Comparison of ENCODE assay signal across 8 mouse cellular contexts in genomic region chr8:120489142-120489754, GRCm38 (mm10).
DNase-seq lines count a peak whose midpoint lies in the region; ATAC-seq and TF ChIP-seq lines count a peak whose summit lies in the region.

No protein-coding gene starts in this region.

- peaks cover 10% of the 10 kb centered on the region; the same call in 1 of the 2 replicates for H3K4me1 ChIP-seq in embryonic fibroblast, embryonic 13.5 days (ENCODE audit: control insufficient read depth, insufficient read depth, low read length)
- H3K4me1 ChIP-seq in limb, embryonic 11.5 days (ENCODE audit: control insufficient read depth, insufficient read depth, low read length) = peaks cover 81% of the 10 kb centered on the region
- peaks cover 74% of the 10 kb centered on the region for H3K4me1 ChIP-seq in midbrain, embryonic 11.5 days (ENCODE audit: control insufficient read depth, insufficient read depth, low read length)

- H3K27me3 ChIP-seq in limb, embryonic 11.5 days (ENCODE audit: control insufficient read depth, insufficient read depth, low read length) = no peaks in the 10 kb centered on the region; the same call in none of the 2 replicates
- peaks cover 28% of the 10 kb centered on the region for H3K27me3 ChIP-seq in midbrain, embryonic 11.5 days (ENCODE audit: control insufficient read depth, insufficient read depth, low read length)

- peak overlapping the region; percentile 82 for H3K4me3 ChIP-seq in embryonic fibroblast, embryonic 13.5 days (ENCODE audit: insufficient read depth, low read length)
- peak overlapping the region; percentile 71 for H3K4me3 ChIP-seq in limb, embryonic 11.5 days (ENCODE audit: low read depth, low read length)
- peak overlapping the region; percentile 85 for H3K4me3 ChIP-seq in midbrain, embryonic 11.5 days (ENCODE audit: low read depth, low read length)

- peak overlapping the region; percentile 75 for H3K9ac ChIP-seq in limb, embryonic 11.5 days (ENCODE audit: low read length)
- peak overlapping the region; percentile 98 for H3K9ac ChIP-seq in midbrain, embryonic 11.5 days (ENCODE audit: low read length)

- H3K9me3 ChIP-seq in limb, embryonic 11.5 days (ENCODE audit: control insufficient read depth, low read length) = no peaks in the 10 kb centered on the region
- H3K9me3 ChIP-seq in midbrain, embryonic 11.5 days (ENCODE audit: control insufficient read depth, low read length) = no peaks in the 10 kb centered on the region

- peak overlapping the region; percentile 100 for H3K4me2 ChIP-seq in limb, embryonic 11.5 days (ENCODE audit: low read depth, severe bottlenecking)
- peak overlapping the region; percentile 96 for H3K4me2 ChIP-seq in midbrain, embryonic 11.5 days

- H3K27ac ChIP-seq in embryonic fibroblast, embryonic 13.5 days (ENCODE audit: insufficient read depth, low read length) = peak overlapping the region; percentile 83; the same call in 1 of the 2 replicates
- no peak overlapping the region for H3K27ac ChIP-seq in limb, embryonic 11.5 days (replicated peaks; ENCODE audit: low read depth, low read length)
- peak overlapping the region; percentile 100 for H3K27ac ChIP-seq in midbrain, embryonic 11.5 days (ENCODE audit: low read depth, low read length)

- H3K36me3 ChIP-seq in limb, embryonic 11.5 days (ENCODE audit: control insufficient read depth, insufficient read depth, low read length) = no peaks in the 10 kb centered on the region
- H3K36me3 ChIP-seq in midbrain, embryonic 11.5 days (ENCODE audit: control insufficient read depth, insufficient read depth, low read length) = no peaks in the 10 kb centered on the region

- no peak for TF ChIP-seq CTCF in embryonic fibroblast, embryonic 13.5 days (IDR thresholded peaks at IDR 0.05; ENCODE audit: borderline replicate concordance, insufficient read depth, low read length)

- under 1% methylated on average over 73 of the region's 73 CpGs for WGBS in limb, embryonic 11.5 days
- WGBS in midbrain, embryonic 11.5 days = under 1% methylated on average over 72 of the region's 73 CpGs

- no peak for ATAC-seq in limb, embryonic 11.5 days (ENCODE audit: insufficient number of reproducible peaks, low FRiP score, low TSS enrichment, low read depth)
- ATAC-seq in midbrain, embryonic 11.5 days (ENCODE audit: low FRiP score) = no peak

- DNase-seq in CD4-positive, CD25-positive, alpha-beta regulatory T cell, adult 2 months (ENCODE audit: low read depth, low spot score) = peak; percentile 86
- DNase-seq in T-cell, adult 2 months (ENCODE audit: low spot score) = peak; percentile 83
- DNase-seq in heart, postnatal 4 days = peak; percentile 59
- DNase-seq in limb, embryonic 11.5 days (ENCODE audit: low spot score) = peak; percentile 57
- peak; percentile 93 for DNase-seq in midbrain, embryonic 11.5 days (ENCODE audit: low spot score, missing footprints)
- peak; percentile 70 to 77 for DNase-seq in spleen, postnatal 14 days (ENCODE audit: low spot score in 2 of 2)
- no peak for DNase-seq in ovary, postnatal 14 days (ENCODE audit: low spot score)

- no peak; the same call in 1 of the 2 replicates for TF ChIP-seq POLR2A in embryonic fibroblast, embryonic 13.5 days (IDR thresholded peaks at IDR 0.05; ENCODE audit: low read depth, low read length)
